Mouse (Mus musculus) heart, postnatal 0 days (tissue): ENCODE measurements around the gene St14. TPM values are rescaled to one million over a fixed set of nuclear protein-coding genes. Genes with fewer than 3 reads are reported as not detected.
A peak's percentile ranks its signal among the peaks of the same experiment; 100 is the strongest.
"Not testable (repeated sequence)": the region's sequence is repeated elsewhere in the genome, so short reads cannot be mapped to it uniquely, and the experiment has no call there.

Experiments
- ATAC-seq: fragments of 200-750 bp; cut with Nextera tagmentation; 2 replicates; pipeline ENCODE4 v1.8.0; 2017; ENCODE audit warnings: low read depth, moderate number of reproducible peaks, moderate library complexity; ENCODE audit not compliant: insufficient read depth
- DNase-seq: peaks from one replicate; pipeline ENCODE4 v3.0.0-alpha.2; 2016; ENCODE audit warnings: low spot score
- H3K27ac ChIP-seq: fragments of 300-500 bp; sonication (generic); 2 replicates; pipeline ENCODE4 v1.5.1; 2014; ENCODE audit warnings: low read depth, mild to moderate bottlenecking
- H3K27me3 ChIP-seq: fragments of 300-500 bp; sonication (generic); 2 replicates; pipeline ENCODE4 v1.6.1; 2014; ENCODE audit warnings: low read length, mixed read lengths; ENCODE audit not compliant: control insufficient read depth, insufficient read depth
- H3K36me3 ChIP-seq: fragments of 300-500 bp; sonication (generic); replicated peaks from 2 replicates; pipeline ENCODE4 v1.6.1; 2014; ENCODE audit warnings: low read length, mixed read lengths; ENCODE audit not compliant: control insufficient read depth, insufficient read depth
- H3K4me1 ChIP-seq: fragments of 300-500 bp; sonication (generic); 2 replicates; pipeline ENCODE4 v1.6.1; 2014; ENCODE audit warnings: antibody characterized with exemption; ENCODE audit not compliant: control insufficient read depth, insufficient read depth
- H3K4me2 ChIP-seq: fragments of 300-500 bp; sonication (generic); 2 replicates; pipeline ENCODE4 v1.6.1; 2014; ENCODE audit warnings: low read depth, mild to moderate bottlenecking, low read length, moderate library complexity
- H3K4me3 ChIP-seq: fragments of 300-500 bp; sonication (generic); 2 replicates; pipeline ENCODE4 v1.5.1; 2014; ENCODE audit warnings: low read depth, low read length
- H3K9ac ChIP-seq: fragments of 300-500 bp; sonication (generic); replicated peaks from 2 replicates; pipeline ENCODE4 v1.6.1; 2014; ENCODE audit warnings: low read depth, low read length, mixed read lengths
- H3K9me3 ChIP-seq: fragments of 300-500 bp; sonication (generic); replicated peaks from 2 replicates; pipeline ENCODE4 v1.6.1; 2016; ENCODE audit warnings: low read length; ENCODE audit not compliant: control insufficient read depth
- CTCF ChIP-seq: IDR thresholded peaks from 2 replicates; pipeline ENCODE4 v1.5.1; 2016; ENCODE audit warnings: antibody characterized with exemption, control low read depth, low read depth
- EP300 ChIP-seq: IDR thresholded peaks from 2 replicates; pipeline ENCODE4 v1.6.1; 2016; ENCODE audit warnings: antibody characterized with exemption, low read depth
- WGBS: fragments of 180-500 bp; shearing (Covaris S2); extraction: QIAGEN DNeasy Blood & Tissue Kit; methylation state at CpG from one replicate; pipeline ENCODE4 v1.1.7; 2014; 5-methylcytosine and 5-hydroxymethylcytosine counted together
- polyA plus RNA-seq: library from polyadenylated mRNA; unstranded; fragments of >200 nt; fragmentation: Nextera tagmentation; extraction: Ambion mirVana; gene quantifications from 2 replicates; pipeline ENCODE4 v1.2.1, GENCODE M21; 2015
- total RNA-seq: library from RNA; depleted of rRNA; stranded (reverse); fragments of >200 nt; gene quantifications from 2 replicates; pipeline ENCODE4 v1.2.3, GENCODE M21; 2014; ENCODE audit warnings: low replicate concordance

St14 gene
- total and polyA plus RNA-seq, 2 experiments from 2014 or later, result 0.23 to 3.3 TPM

- 0 out of 2 replicates have a peak, but pooled peaks have one; percentile 32 for TF ChIP-seq EP300
- TF ChIP-seq CTCF, result no peak
- no peak overlapping the region for H3K9ac ChIP-seq
- 0 out of 2 replicates have a peak overlapping the region, but pooled peaks have one; percentile 21 for H3K4me2 ChIP-seq
- ATAC-seq (peak; percentile 78), DNase-seq (peak; percentile 72)
- peaks cover 7% of the 10 kb centered on the region for H3K4me1 ChIP-seq
- no peak overlapping the region for H3K27ac ChIP-seq
- no peaks in the 10 kb centered on the region for H3K9me3 ChIP-seq
- WGBS, result 53% methylated on average over 22 of the region's 22 CpGs
- no peak overlapping the region for H3K4me3 ChIP-seq
- H3K27me3 ChIP-seq, result no peaks in the 10 kb centered on the region
- peaks cover 65% of the 10 kb centered on the region for H3K36me3 ChIP-seq
These were observed 36.9 kb upstream of the St14 start for GRCm38 (mm10) chr9:31168356-31169093.

- no peaks in the 10 kb centered on the region for H3K27me3 ChIP-seq
- TF ChIP-seq EP300 (no peak), CTCF (no peak)
- H3K4me2 ChIP-seq, result no peak overlapping the region
- 89% methylated on average over 13 of the region's 13 CpGs for WGBS
- DNase-seq, result no peak
- H3K4me3 ChIP-seq, result no peak overlapping the region
- peaks cover 7% of the 10 kb centered on the region for H3K4me1 ChIP-seq
- peaks cover 70% of the 10 kb centered on the region for H3K36me3 ChIP-seq
- H3K9ac ChIP-seq, result no peak overlapping the region
- ATAC-seq, result no peak
- no peak overlapping the region for H3K27ac ChIP-seq
- no peaks in the 10 kb centered on the region for H3K9me3 ChIP-seq
These were observed 35.7 kb upstream of the St14 start for GRCm38 (mm10) chr9:31167305-31167704.

GRCm38 (mm10) chr9:31165505-31165904, 33.9 kb upstream of the St14 start:
- ATAC-seq, H3K27ac ChIP-seq, H3K4me1 ChIP-seq, H3K4me2 ChIP-seq, H3K9me3 ChIP-seq, H3K27me3 ChIP-seq, H3K9ac ChIP-seq, DNase-seq, H3K4me3 ChIP-seq: not testable (repeated sequence)
- WGBS, result 89% methylated on average over 3 of the region's 3 CpGs
- peaks cover 75% of the 10 kb centered on the region for H3K36me3 ChIP-seq

- H3K9ac ChIP-seq, result no peak overlapping the region
- no peaks in the 10 kb centered on the region; the same call in 1 of the 2 replicates for H3K4me1 ChIP-seq
- H3K4me3 ChIP-seq, result no peak overlapping the region
- H3K27me3 ChIP-seq, result no peaks in the 10 kb centered on the region
- no peak overlapping the region for H3K27ac ChIP-seq
- H3K9me3 ChIP-seq, result no peaks in the 10 kb centered on the region
- DNase-seq (no peak), ATAC-seq (no peak)
- TF ChIP-seq CTCF (no peak), EP300 (no peak)
- WGBS, result 58% methylated on average over 1 of the region's 1 CpGs
- H3K4me2 ChIP-seq, result no peak overlapping the region
- H3K36me3 ChIP-seq, result peaks cover 89% of the 10 kb centered on the region
These were observed 31.7 kb upstream of the St14 start for GRCm38 (mm10) chr9:31163327-31163726.

GRCm38 (mm10) chr9:31162911-31163310, 31.3 kb upstream of the St14 start:
- Histone ChIP-seq H3K27ac (no peak overlapping the region), H3K27me3 (no peaks in the 10 kb centered on the region), H3K4me2 (no peak overlapping the region), H3K4me1 (no peaks in the 10 kb centered on the region; the same call in 1 of the 2 replicates), H3K36me3 (peaks cover 91% of the 10 kb centered on the region), H3K9me3 (no peaks in the 10 kb centered on the region), H3K4me3 (no peak overlapping the region), H3K9ac (no peak overlapping the region)
- ATAC-seq (no peak), DNase-seq (no peak)
- 50% methylated on average over 1 of the region's 1 CpGs for WGBS
- no peak for TF ChIP-seq CTCF
- TF ChIP-seq EP300, result no peak

- H3K9ac ChIP-seq, result no peak overlapping the region
- H3K4me1 ChIP-seq, result peaks cover 13% of the 10 kb centered on the region
- H3K27me3 ChIP-seq, result no peaks in the 10 kb centered on the region
- no peaks in the 10 kb centered on the region for H3K9me3 ChIP-seq
- H3K4me2 ChIP-seq, result no peak overlapping the region
- ATAC-seq (no peak), DNase-seq (no peak)
- H3K27ac ChIP-seq, result no peak overlapping the region
- WGBS, result 90% methylated on average over 4 of the region's 4 CpGs
- H3K4me3 ChIP-seq, result no peak overlapping the region
- TF ChIP-seq CTCF (peak; percentile 43), EP300 (no peak)
- peaks cover 96% of the 10 kb centered on the region for H3K36me3 ChIP-seq
These were observed 28.3 kb upstream of the St14 start for GRCm38 (mm10) chr9:31159910-31160309.
